Mouse (Mus musculus) heart, postnatal 4 days (tissue): ENCODE data around the gene Cyp39a1. TPM values are rescaled to one million over a fixed set of nuclear protein-coding genes. Genes with fewer than 3 reads are reported as not detected.

Experiments
- DNase-seq: peaks from one replicate; pipeline ENCODE4 v3.0.0; 2021
- total RNA-seq, 2 experiments: library from RNA; stranded (reverse); gene quantifications; 2 replicates each; pipeline ENCODE4 v1.2.3; 2021

Cyp39a1 gene
- total RNA-seq, 2 experiments from 2014 or later = 17.4 to 18.9 TPM

- DNase-seq = no peak
These were observed 121.0 kb downstream of the Cyp39a1 start for GRCm38 (mm10) chr17:43788222-43788621.

- DNase-seq = peak; percentile 36
These were observed 122.2 kb downstream of the Cyp39a1 start for GRCm38 (mm10) chr17:43789376-43789775.

DNA sequence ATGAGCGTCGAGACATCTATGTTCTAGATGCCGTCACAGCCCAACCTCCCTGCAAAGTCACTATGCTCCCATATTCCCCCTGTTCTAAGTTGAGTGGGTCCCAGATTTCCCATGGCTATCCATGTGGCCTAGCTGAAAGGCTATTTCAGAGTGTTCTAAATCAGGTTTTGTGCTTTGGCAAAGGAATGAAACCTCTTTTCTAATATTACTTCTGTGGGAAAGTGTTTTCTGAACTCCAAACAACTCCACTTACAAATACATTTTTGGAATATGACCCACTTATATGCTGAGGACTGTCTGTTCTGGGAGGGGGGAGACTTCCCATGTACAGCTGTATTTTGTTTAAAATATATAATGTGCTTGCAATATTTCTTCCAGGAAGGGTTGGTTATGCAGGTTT, 124.5 kb downstream of the Cyp39a1 start:
- DNase-seq = no peak

- DNase-seq = peak; percentile 31
These were observed 127.6 kb downstream of the Cyp39a1 start for GRCm38 (mm10) chr17:43794731-43795280.

Other genes starting within 250 kb of the Cyp39a1 start
- not detected for gene Mep1a, start 164.6 kb upstream of the Cyp39a1 start, total RNA-seq
- not detected for gene Ankrd66, start 123.8 kb upstream of the Cyp39a1 start, total RNA-seq
- 1 to 10 TPM; 3.0 TPM for gene Pla2g7, start 99.3 kb upstream of the Cyp39a1 start, total RNA-seq
- gene Tdrd6, start 37.1 kb upstream of the Cyp39a1 start, total RNA-seq = under 1 TPM; 0.05 to 0.29 TPM
- gene Slc25a27, start 211 bp upstream of the Cyp39a1 start, total RNA-seq = 1 to 10 TPM; 2.5 to 3.2 TPM
- gene Rcan2, start 133.9 kb downstream of the Cyp39a1 start, total RNA-seq = 100 to 1,000 TPM; 167 to 178 TPM